Mouse (Mus musculus): ENCODE results near the gene Stk11.

- TF ChIP-seq CTCF (IDR thresholded peaks at IDR 0.05; ENCODE audit: low read depth, low read length) (no peak), GATA1 (IDR thresholded peaks at IDR 0.05; ENCODE audit: borderline replicate concordance, low read length) (no peak), POLR2AphosphoS5 (IDR thresholded peaks at IDR 0.05; ENCODE audit: insufficient replicate concordance, low read depth, low read length) (no peak), TAL1 (conservative IDR thresholded peaks at IDR 0.05; ENCODE audit: low read depth, low read length) (no peak)
These were observed 26.4 kb downstream of the Stk11 start for GRCm38 (mm10) chr10:80141786-80142529.
